ENCODE assay signal across 8 mouse cellular contexts in the genomic region with DNA sequence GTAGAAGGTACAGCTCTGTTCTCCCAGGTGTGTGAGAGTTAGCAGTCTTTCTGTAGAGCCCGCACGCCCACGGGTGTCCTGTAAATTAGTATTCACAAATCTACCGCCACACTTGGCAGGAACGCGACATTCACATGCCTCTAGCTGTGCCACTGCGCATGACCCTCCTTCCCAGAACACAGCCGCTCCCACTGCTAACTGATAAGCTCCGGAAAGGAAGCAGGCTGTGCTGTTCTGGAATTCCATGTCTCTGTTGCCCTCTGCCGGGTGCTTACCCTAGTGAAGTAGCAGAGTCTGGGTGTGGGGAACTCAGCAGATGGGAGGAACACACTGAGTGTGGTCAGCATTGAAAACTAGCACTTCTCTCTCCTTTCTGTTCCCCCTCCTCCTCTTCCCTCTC. TPM values are rescaled to one million over a fixed set of nuclear protein-coding genes. Genes with fewer than 3 reads are reported as not detected.
DNase-seq lines count a peak whose midpoint lies in the region; ATAC-seq lines count a peak whose summit lies in the region.

No protein-coding gene starts in this region.

- H3K27me3 ChIP-seq in forebrain, embryonic 10.5 days (ENCODE audit: poor library complexity, severe bottlenecking), result no peaks in the 10 kb centered on the region
- H3K27me3 ChIP-seq in heart, embryonic 13.5 days (replicated peaks), result no peaks in the 10 kb centered on the region
- no peaks in the 10 kb centered on the region for H3K27me3 ChIP-seq in kidney, embryonic 16.5 days (ENCODE audit: insufficient read depth, low read length)
- no peaks in the 10 kb centered on the region for H3K27me3 ChIP-seq in limb, embryonic 15.5 days
- H3K27me3 ChIP-seq in midbrain, embryonic 16.5 days (ENCODE audit: control insufficient read depth, insufficient read depth, low read depth, low read length), result no peaks in the 10 kb centered on the region
- H3K27me3 ChIP-seq in stomach, embryonic 15.5 days (replicated peaks), result no peaks in the 10 kb centered on the region

- peak; percentile 23 to 33 for DNase-seq in B cell, adult 2 months
- peak; percentile 60 for DNase-seq in brain, embryonic 18.5 days (ENCODE audit: low read depth, low spot score)
- peak; percentile 52 for DNase-seq in forebrain, embryonic 10.5 days (ENCODE audit: extremely low spot score, low spot score)

- H3K4me1 ChIP-seq in forebrain, embryonic 10.5 days, result peaks cover 32% of the 10 kb centered on the region
- H3K4me1 ChIP-seq in heart, embryonic 13.5 days, result peaks cover 13% of the 10 kb centered on the region
- H3K4me1 ChIP-seq in kidney, embryonic 16.5 days (ENCODE audit: insufficient read depth, low read length), result no peaks in the 10 kb centered on the region
- H3K4me1 ChIP-seq in limb, embryonic 15.5 days, result peaks cover 26% of the 10 kb centered on the region
- H3K4me1 ChIP-seq in midbrain, embryonic 16.5 days (ENCODE audit: control insufficient read depth, insufficient read depth, low read length), result peaks cover 12% of the 10 kb centered on the region; the same call in 1 of the 2 replicates
- H3K4me1 ChIP-seq in stomach, embryonic 15.5 days, result 0 out of 2 replicates have a peak, but pooled peaks cover 8% of the 10 kb centered on the region

- H3K9me3 ChIP-seq in forebrain, embryonic 10.5 days, result no peaks in the 10 kb centered on the region
- no peaks in the 10 kb centered on the region for H3K9me3 ChIP-seq in heart, embryonic 13.5 days
- H3K9me3 ChIP-seq in kidney, embryonic 16.5 days (ENCODE audit: low read length), result no peaks in the 10 kb centered on the region
- no peaks in the 10 kb centered on the region for H3K9me3 ChIP-seq in limb, embryonic 15.5 days
- no peaks in the 10 kb centered on the region for H3K9me3 ChIP-seq in midbrain, embryonic 16.5 days (replicated peaks; ENCODE audit: control insufficient read depth, low read length, poor library complexity, severe bottlenecking)
- H3K9me3 ChIP-seq in stomach, embryonic 15.5 days, result no peaks in the 10 kb centered on the region

- ATAC-seq in heart, embryonic 13.5 days (ENCODE audit: extremely low read depth, insufficient number of reproducible peaks, low FRiP score, low TSS enrichment), result peak; percentile 66; the same call in 1 of the 2 replicates
- peak; percentile 94 for ATAC-seq in kidney, embryonic 16.5 days (ENCODE audit: low FRiP score, low TSS enrichment)
- peak; percentile 65; the same call in 1 of the 2 replicates for ATAC-seq in limb, embryonic 15.5 days (ENCODE audit: insufficient number of reproducible peaks, low FRiP score, low TSS enrichment, low read depth)
- peak; percentile 91 for ATAC-seq in midbrain, embryonic 16.5 days
- peak; percentile 91 for ATAC-seq in stomach, embryonic 15.5 days (ENCODE audit: insufficient read depth, low FRiP score, low read depth)

- H3K27ac ChIP-seq in forebrain, embryonic 10.5 days, result no peak overlapping the region
- H3K27ac ChIP-seq in heart, embryonic 13.5 days (replicated peaks), result peak overlapping the region; percentile 36; the same call in 1 of the 2 replicates
- H3K27ac ChIP-seq in kidney, embryonic 16.5 days (ENCODE audit: low read length), result no peak overlapping the region
- no peak overlapping the region for H3K27ac ChIP-seq in limb, embryonic 15.5 days
- H3K27ac ChIP-seq in midbrain, embryonic 16.5 days (ENCODE audit: low read length), result no peak overlapping the region
- no peak overlapping the region for H3K27ac ChIP-seq in stomach, embryonic 15.5 days

- H3K36me3 ChIP-seq in forebrain, embryonic 10.5 days (replicated peaks), result no peaks in the 10 kb centered on the region
- H3K36me3 ChIP-seq in heart, embryonic 13.5 days, result no peaks in the 10 kb centered on the region
- no peaks in the 10 kb centered on the region for H3K36me3 ChIP-seq in kidney, embryonic 16.5 days (ENCODE audit: insufficient read depth, low read length)
- no peaks in the 10 kb centered on the region for H3K36me3 ChIP-seq in limb, embryonic 15.5 days
- no peaks in the 10 kb centered on the region for H3K36me3 ChIP-seq in midbrain, embryonic 16.5 days (ENCODE audit: control insufficient read depth, insufficient read depth, low read length)
- no peaks in the 10 kb centered on the region for H3K36me3 ChIP-seq in stomach, embryonic 15.5 days

- peak overlapping the region; percentile 70 for H3K9ac ChIP-seq in heart, embryonic 13.5 days
- H3K9ac ChIP-seq in kidney, embryonic 16.5 days (replicated peaks; ENCODE audit: low read length), result 0 out of 2 replicates have a peak overlapping the region, but pooled peaks have one; percentile 24
- no peak overlapping the region for H3K9ac ChIP-seq in limb, embryonic 15.5 days
- peak overlapping the region; percentile 36 for H3K9ac ChIP-seq in midbrain, embryonic 16.5 days (ENCODE audit: low read depth, low read length)
- H3K9ac ChIP-seq in stomach, embryonic 15.5 days, result no peak overlapping the region

- H3K4me2 ChIP-seq in heart, embryonic 13.5 days, result peak overlapping the region; percentile 66
- H3K4me2 ChIP-seq in kidney, embryonic 16.5 days (replicated peaks; ENCODE audit: low read depth, low read length), result peak overlapping the region; percentile 36
- H3K4me2 ChIP-seq in limb, embryonic 15.5 days, result peak overlapping the region; percentile 30; the same call in 1 of the 2 replicates
- H3K4me2 ChIP-seq in midbrain, embryonic 16.5 days (ENCODE audit: low read length), result peak overlapping the region; percentile 53
- peak overlapping the region; percentile 48 for H3K4me2 ChIP-seq in stomach, embryonic 15.5 days

- no peak overlapping the region for H3K4me3 ChIP-seq in forebrain, embryonic 10.5 days
- H3K4me3 ChIP-seq in heart, embryonic 13.5 days, result peak overlapping the region; percentile 33
- H3K4me3 ChIP-seq in kidney, embryonic 16.5 days (ENCODE audit: low read length), result peak overlapping the region; percentile 22; the same call in 1 of the 2 replicates
- 0 out of 2 replicates have a peak overlapping the region, but pooled peaks have one; percentile 3 for H3K4me3 ChIP-seq in limb, embryonic 15.5 days
- H3K4me3 ChIP-seq in midbrain, embryonic 16.5 days (ENCODE audit: low read depth, low read length), result peak overlapping the region; percentile 15; the same call in 1 of the 2 replicates
- H3K4me3 ChIP-seq in stomach, embryonic 15.5 days (replicated peaks), result no peak overlapping the region

- WGBS in forebrain, embryonic 10.5 days, result 25% methylated on average over 10 of the region's 10 CpGs
- under 1% methylated on average over 10 of the region's 10 CpGs for WGBS in heart, embryonic 13.5 days
- whole genome bisulfite sequencing in kidney, embryonic 16.5 days, result 8% methylated on average over 10 of the region's 10 CpGs
- 5% methylated on average over 10 of the region's 10 CpGs for WGBS in limb, embryonic 15.5 days
- 8% methylated on average over 10 of the region's 10 CpGs for WGBS in midbrain, embryonic 16.5 days
- WGBS in stomach, embryonic 15.5 days, result 4% methylated on average over 10 of the region's 10 CpGs

RNA-seq across cellular contexts. Expression of gene Trpm1, which starts 2.1 kb away (rescaled TPM):
- polyA plus RNA-seq in forebrain, embryonic 10.5 days (2016; fragmentation: Nextera tagmentation; extraction: Ambion mirVana), result 6.9 and 19.4 TPM in 2 replicates
- 0.16 TPM in 1 of 2 replicates, not detected in the other for polyA plus RNA-seq in heart, embryonic 13.5 days (2015; fragmentation: Nextera tagmentation; extraction: Ambion mirVana)
- polyA plus RNA-seq in kidney, embryonic 16.5 days (2015; fragmentation: Nextera tagmentation; extraction: Ambion mirVana), result 0.05 TPM in 1 of 2 replicates, not detected in the other
- 0.83 and 1.0 TPM in 2 replicates for polyA plus RNA-seq in limb, embryonic 15.5 days (2015; fragmentation: Nextera tagmentation; extraction: Ambion mirVana)
- polyA plus RNA-seq in midbrain, embryonic 16.5 days (2015; fragmentation: Nextera tagmentation; extraction: Ambion mirVana), result 0.15 and 0.20 TPM in 2 replicates
- 0.18 TPM in 1 of 2 replicates, not detected in the other for polyA plus RNA-seq in stomach, embryonic 15.5 days (2015; fragmentation: Nextera tagmentation; extraction: Ambion mirVana)

Comparison
In these comparisons a context has a peak if more than half of its experiments do, and no peak if none do; other contexts are left out.
1. H3K4me3 ChIP-seq: peak in heart, embryonic 13.5 days (single experiment), kidney, embryonic 16.5 days (single experiment), limb, embryonic 15.5 days (single experiment) and midbrain, embryonic 16.5 days (single experiment); none in forebrain, embryonic 10.5 days (single experiment) and stomach, embryonic 15.5 days (single experiment).
2. H3K9ac ChIP-seq: peak in heart, embryonic 13.5 days (single experiment), kidney, embryonic 16.5 days (single experiment) and midbrain, embryonic 16.5 days (single experiment); none in limb, embryonic 15.5 days (single experiment) and stomach, embryonic 15.5 days (single experiment).
3. Peak in every context shown above with its lines, with median percentiles within 50 percentile points of each other: DNase-seq, ATAC-seq and H3K4me2 ChIP-seq.